Mouse (Mus musculus) forebrain, embryonic 10.5 days (tissue): Measurements from ENCODE around the gene Srarp. TPM values are rescaled to one million over a fixed set of nuclear protein-coding genes. Genes with fewer than 3 reads are reported as not detected.
A peak's percentile ranks its signal among the peaks of the same experiment; 100 is the strongest.

Source experiments
- DNase-seq: peaks from one replicate; pipeline ENCODE4 v3.0.0-alpha.2; 2017; ENCODE audit warnings: low spot score; ENCODE audit errors: extremely low spot score
- H3K27ac ChIP-seq: fragments of 300-500 bp; sonication (generic); 2 replicates; pipeline ENCODE4 v1.5.1; 2016; ENCODE audit warnings: mild to moderate bottlenecking
- H3K27me3 ChIP-seq: fragments of 300-500 bp; sonication (generic); 2 replicates; pipeline ENCODE4 v1.6.1; 2016; ENCODE audit warnings: mild to moderate bottlenecking; ENCODE audit not compliant: poor library complexity, severe bottlenecking
- H3K36me3 ChIP-seq: fragments of 300-500 bp; sonication (generic); replicated peaks from 2 replicates; pipeline ENCODE4 v1.6.1; 2016; ENCODE audit warnings: mild to moderate bottlenecking, moderate library complexity
- H3K4me1 ChIP-seq: fragments of 300-500 bp; sonication (generic); 2 replicates; pipeline ENCODE4 v1.6.1; 2016
- H3K4me3 ChIP-seq: fragments of 300-500 bp; sonication (generic); 2 replicates; pipeline ENCODE4 v1.5.1; 2016; ENCODE audit warnings: mild to moderate bottlenecking, moderate library complexity
- H3K9me3 ChIP-seq: fragments of 300-500 bp; sonication (generic); 2 replicates; pipeline ENCODE4 v1.6.1; 2016; ENCODE audit warnings: mild to moderate bottlenecking, moderate library complexity
- WGBS: fragments of 180-500 bp; shearing (Covaris S2); methylation state at CpG from one replicate; pipeline ENCODE4 v1.1.7; 2016; 5-methylcytosine and 5-hydroxymethylcytosine counted together
- polyA plus RNA-seq: library from polyadenylated mRNA; unstranded; fragments of >200 nt; fragmentation: Nextera tagmentation; extraction: Ambion mirVana; gene quantifications from 2 replicates; pipeline ENCODE4 v1.2.1, GENCODE M21; 2016

Srarp gene
- polyA plus RNA-seq, 1 experiment from 2014 or later: not detected

GRCm38 (mm10) chr4:141429847-141430246 lies 6.1 kb downstream of the Srarp start:
- no peak for DNase-seq
- peaks cover 17% of the 10 kb centered on the region for H3K4me1 ChIP-seq
- H3K27me3 ChIP-seq: peaks cover 33% of the 10 kb centered on the region
- H3K9me3 ChIP-seq: no peaks in the 10 kb centered on the region
- H3K27ac ChIP-seq: no peak overlapping the region
- WGBS: 53% methylated on average over 9 of the region's 9 CpGs
- no peaks in the 10 kb centered on the region for H3K36me3 ChIP-seq
- no peak overlapping the region for H3K4me3 ChIP-seq

- Histone ChIP-seq H3K27me3 (peaks cover 38% of the 10 kb centered on the region), H3K4me3 (no peak overlapping the region), H3K9me3 (no peaks in the 10 kb centered on the region), H3K4me1 (peaks cover 19% of the 10 kb centered on the region), H3K27ac (no peak overlapping the region), H3K36me3 (no peaks in the 10 kb centered on the region)
- 82% methylated on average over 6 of the region's 6 CpGs for WGBS
- DNase-seq: no peak
Observed at GRCm38 (mm10) chr4:141429381-141429780, 6.5 kb downstream of the Srarp start.

GRCm38 (mm10) chr4:141427921-141428320 lies 8.0 kb downstream of the Srarp start:
- peaks cover 50% of the 10 kb centered on the region for H3K27me3 ChIP-seq
- no peaks in the 10 kb centered on the region for H3K9me3 ChIP-seq
- no peaks in the 10 kb centered on the region for H3K36me3 ChIP-seq
- WGBS: 90% methylated on average over 13 of the region's 13 CpGs
- no peak overlapping the region for H3K4me3 ChIP-seq
- H3K4me1 ChIP-seq: peaks cover 19% of the 10 kb centered on the region
- no peak overlapping the region for H3K27ac ChIP-seq
- DNase-seq: no peak

GRCm38 (mm10) chr4:141426796-141427745 lies 8.8 kb downstream of the Srarp start:
- H3K4me1 ChIP-seq: peaks cover 19% of the 10 kb centered on the region
- DNase-seq: no peak
- H3K9me3 ChIP-seq: no peaks in the 10 kb centered on the region
- no peaks in the 10 kb centered on the region for H3K36me3 ChIP-seq
- H3K4me3 ChIP-seq: no peak overlapping the region
- H3K27me3 ChIP-seq: peaks cover 56% of the 10 kb centered on the region
- H3K27ac ChIP-seq: no peak overlapping the region
- WGBS: 86% methylated on average over 10 of the region's 10 CpGs

GRCm38 (mm10) chr4:141425484-141426479 lies 10.1 kb downstream of the Srarp start:
- H3K9me3 ChIP-seq: no peaks in the 10 kb centered on the region
- H3K27me3 ChIP-seq: peaks cover 69% of the 10 kb centered on the region
- 3% methylated on average over 36 of the region's 36 CpGs for WGBS
- H3K36me3 ChIP-seq: no peaks in the 10 kb centered on the region
- peak overlapping the region; percentile 56 for H3K4me3 ChIP-seq
- peaks cover 24% of the 10 kb centered on the region for H3K4me1 ChIP-seq
- DNase-seq: no peak
- H3K27ac ChIP-seq: peak overlapping the region; percentile 49; the same call in 1 of the 2 replicates

GRCm38 (mm10) chr4:141423691-141424431 lies 12.0 kb downstream of the Srarp start:
- Histone ChIP-seq H3K4me3 (no peak overlapping the region), H3K27ac (no peak overlapping the region), H3K9me3 (no peaks in the 10 kb centered on the region), H3K36me3 (no peaks in the 10 kb centered on the region), H3K4me1 (peaks cover 31% of the 10 kb centered on the region), H3K27me3 (peaks cover 72% of the 10 kb centered on the region)
- no peak for DNase-seq
- WGBS: 90% methylated on average over 13 of the region's 13 CpGs

- no peaks in the 10 kb centered on the region for H3K36me3 ChIP-seq
- H3K4me1 ChIP-seq: peaks cover 31% of the 10 kb centered on the region
- no peak overlapping the region for H3K27ac ChIP-seq
- no peaks in the 10 kb centered on the region for H3K9me3 ChIP-seq
- no peak overlapping the region for H3K4me3 ChIP-seq
- peaks cover 72% of the 10 kb centered on the region for H3K27me3 ChIP-seq
- WGBS: 83% methylated on average over 5 of the region's 5 CpGs
- DNase-seq: no peak
Observed at GRCm38 (mm10) chr4:141423288-141423687, 12.6 kb downstream of the Srarp start.

- DNase-seq: no peak
- Histone ChIP-seq H3K36me3 (no peaks in the 10 kb centered on the region), H3K27ac (no peak overlapping the region), H3K4me3 (no peak overlapping the region), H3K9me3 (no peaks in the 10 kb centered on the region), H3K27me3 (peaks cover 69% of the 10 kb centered on the region), H3K4me1 (peaks cover 31% of the 10 kb centered on the region)
- WGBS: 84% methylated on average over 5 of the region's 5 CpGs
Observed at GRCm38 (mm10) chr4:141422841-141423240, 13.1 kb downstream of the Srarp start.

GRCm38 (mm10) chr4:141421423-141421822 lies 14.5 kb downstream of the Srarp start:
- H3K9me3 ChIP-seq: no peaks in the 10 kb centered on the region
- 75% methylated on average over 14 of the region's 14 CpGs for WGBS
- no peak for DNase-seq
- H3K4me3 ChIP-seq: no peak overlapping the region
- H3K27ac ChIP-seq: 0 out of 2 replicates have a peak overlapping the region, but pooled peaks have one; percentile 8
- peaks cover 29% of the 10 kb centered on the region for H3K4me1 ChIP-seq
- H3K36me3 ChIP-seq: no peaks in the 10 kb centered on the region
- H3K27me3 ChIP-seq: peaks cover 55% of the 10 kb centered on the region

GRCm38 (mm10) chr4:141420886-141421285 lies 15.0 kb downstream of the Srarp start:
- DNase-seq: no peak
- Histone ChIP-seq H3K36me3 (no peaks in the 10 kb centered on the region), H3K27ac (0 out of 2 replicates have a peak overlapping the region, but pooled peaks have one; percentile 8), H3K4me1 (peaks cover 24% of the 10 kb centered on the region), H3K27me3 (peaks cover 50% of the 10 kb centered on the region), H3K4me3 (no peak overlapping the region), H3K9me3 (no peaks in the 10 kb centered on the region)
- WGBS: 58% methylated on average over 9 of the region's 9 CpGs

- H3K36me3 ChIP-seq: no peaks in the 10 kb centered on the region
- peaks cover 18% of the 10 kb centered on the region for H3K4me1 ChIP-seq
- no peak for DNase-seq
- no peak within 1 kb of the TSS for H3K4me3 ChIP-seq
- H3K9me3 ChIP-seq: no peaks in the 10 kb centered on the region
- H3K27ac ChIP-seq: 0 out of 2 replicates have a peak within 1 kb of the TSS, but pooled peaks have one; percentile 8
- H3K27me3 ChIP-seq: peaks cover 44% of the 10 kb centered on the region
- 64% methylated on average over 9 of the region's 9 CpGs for WGBS
Observed at GRCm38 (mm10) chr4:141420192-141420829, 15.6 kb downstream of the Srarp start, which contains the start of gene Hspb7. Gene Hspb7 (plus strand): TSS chr4:141420779.
